ENCODE assay signal across 8 mouse cellular contexts in the genomic region with DNA sequence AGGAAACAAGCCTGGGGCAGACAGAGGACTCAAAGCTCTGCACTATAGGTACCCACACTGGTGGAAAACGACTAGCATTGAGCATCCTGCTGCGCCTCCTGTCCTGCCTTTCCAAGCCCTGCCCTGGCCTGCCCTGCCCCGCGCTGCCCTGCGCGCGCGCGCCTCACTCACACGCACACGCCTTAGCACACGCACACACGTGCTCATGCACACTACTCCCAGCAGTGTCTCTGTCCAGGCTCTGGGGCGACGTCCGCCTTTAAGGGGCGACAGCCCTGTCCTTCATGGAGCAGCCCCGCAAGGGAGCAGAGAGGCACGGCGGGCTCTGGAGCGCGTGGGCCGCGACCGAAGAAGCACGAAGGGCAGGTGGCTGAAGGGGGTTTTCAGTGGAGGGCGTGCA. TPM values are rescaled to one million over a fixed set of nuclear protein-coding genes. Genes with fewer than 3 reads are reported as not detected.
DNase-seq lines count a peak whose midpoint lies in the region; ATAC-seq and TF ChIP-seq lines count a peak whose summit lies in the region.

No protein-coding gene starts in this region.

- H3K27ac ChIP-seq in forebrain, embryonic 11.5 days (ENCODE audit: low read depth, low read length), result peak overlapping the region; percentile 98

- no peaks in the 10 kb centered on the region for H3K36me3 ChIP-seq in E14TG2a.4 (ENCODE audit: insufficient read depth, low read length)
- no peaks in the 10 kb centered on the region for H3K36me3 ChIP-seq in forebrain, embryonic 11.5 days (ENCODE audit: control insufficient read depth, insufficient read depth, low read length)

- H3K9me3 ChIP-seq in E14TG2a.4 (ENCODE audit: low read length), result no peaks in the 10 kb centered on the region
- H3K9me3 ChIP-seq in forebrain, embryonic 11.5 days (ENCODE audit: control insufficient read depth, low read length), result no peaks in the 10 kb centered on the region

- TF ChIP-seq CTCF in E14TG2a.4 (conservative IDR thresholded peaks at IDR 0.05; ENCODE audit: low read length), result no peak

- peaks cover 24% of the 10 kb centered on the region for H3K4me1 ChIP-seq in E14TG2a.4 (replicated peaks; ENCODE audit: low read depth, low read length)
- H3K4me1 ChIP-seq in forebrain, embryonic 11.5 days (replicated peaks; ENCODE audit: control insufficient read depth, insufficient read depth, low read length), result peaks cover 26% of the 10 kb centered on the region

- ATAC-seq in forebrain, embryonic 11.5 days (replicated peaks; ENCODE audit: low FRiP score), result peak; percentile 55

- peak overlapping the region; percentile 77 for H3K4me3 ChIP-seq in E14TG2a.4 (replicated peaks; ENCODE audit: low read length)
- peak overlapping the region; percentile 95 for H3K4me3 ChIP-seq in forebrain, embryonic 11.5 days (ENCODE audit: low read depth, low read length)

- DNase-seq in frontal cortex, postnatal 10 days (ENCODE audit: low spot score in 2 of 2), result peak; percentile 43 to 48
- no peak for DNase-seq in frontal cortex, adult 2 months (ENCODE audit: extremely low spot score in 1 of 2, low spot score in 1 of 2)
- DNase-seq in forebrain, embryonic 11.5 days (ENCODE audit: low spot score), result no peak
- peak; percentile 58 to 59 for DNase-seq in left cerebral cortex, adult 8-10 months (ENCODE audit: low spot score in 2 of 2)
- DNase-seq in right cerebral cortex, postnatal 14 days, result peak; percentile 54
- no peak for DNase-seq in spleen, adult 12 weeks (ENCODE audit: low spot score)
- no peak for DNase-seq in Muller cell, postnatal 12 days (ENCODE audit: inconsistent ontology term)

- H3K4me2 ChIP-seq in forebrain, embryonic 11.5 days (ENCODE audit: low read depth, low read length, severe bottlenecking), result peak overlapping the region; percentile 98

- peaks cover 63% of the 10 kb centered on the region for H3K27me3 ChIP-seq in E14TG2a.4 (ENCODE audit: insufficient read depth, low read length)
- H3K27me3 ChIP-seq in forebrain, embryonic 11.5 days (ENCODE audit: control insufficient read depth, insufficient read depth, low read length), result no peaks in the 10 kb centered on the region

- H3K9ac ChIP-seq in forebrain, embryonic 11.5 days (ENCODE audit: low read length), result peak overlapping the region; percentile 82

- WGBS in forebrain, embryonic 11.5 days, result under 1% methylated on average over 27 of the region's 27 CpGs

RNA-seq across cellular contexts. Expression of gene Pou3f3, which starts 11.2 kb away (rescaled TPM):
- polyA plus RNA-seq in frontal cortex, adult 2 months (2012; rRNA removed), result 29.7 and 31.7 TPM in 2 replicates
- polyA plus RNA-seq in forebrain, embryonic 11.5 days (2014; fragmentation: Nextera tagmentation; extraction: Ambion mirVana), result 28.5 and 29.3 TPM in 2 replicates
- 10 to 100 TPM; 47.4 to 53.3 (median 51.4) TPM for total RNA-seq in left cerebral cortex, adult 8-10 months (2022)

Comparison
In these comparisons a context has a peak if more than half of its experiments do, and no peak if none do; other contexts are left out.
1. DNase-seq: peak in frontal cortex, postnatal 10 days (2 of 2), left cerebral cortex, adult 8-10 months (2 of 2) and right cerebral cortex, postnatal 14 days (single experiment); none in frontal cortex, adult 2 months (0 of 2), forebrain, embryonic 11.5 days (single experiment), spleen, adult 12 weeks (single experiment) and Muller cell, postnatal 12 days (single experiment).